Mouse (Mus musculus) liver, adult (tissue): Measurements from ENCODE around the gene Trim25.

Experiments used
- GATA4 ChIP-seq: IDR thresholded peaks from 2 replicates; pipeline ENCODE4 v1.6.1; 2014; ENCODE audit warnings: mild to moderate bottlenecking, low read length; ENCODE audit not compliant: insufficient replicate concordance

Gene Trim25

DNA sequence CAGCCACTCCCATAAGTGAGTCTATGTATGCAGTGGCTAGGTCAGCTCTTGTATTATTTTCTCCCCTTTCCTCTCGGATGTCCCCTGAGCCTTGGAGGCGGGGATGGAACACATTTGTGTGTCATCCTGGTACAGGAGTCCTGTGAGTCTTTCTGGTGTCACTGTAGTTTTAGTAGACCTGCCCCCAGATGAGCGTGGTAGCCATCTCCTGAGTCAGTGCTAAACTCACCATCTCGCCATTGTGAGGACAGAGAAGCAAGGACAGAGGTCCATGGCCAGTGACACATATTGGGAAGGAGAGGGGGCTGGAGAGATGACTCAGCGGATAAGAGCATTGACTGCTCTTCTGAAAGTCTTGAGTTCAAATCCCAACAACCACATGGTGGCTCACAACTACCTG lies 22.0 kb upstream of the Trim25 start:
- TF ChIP-seq GATA4: no peak

DNA sequence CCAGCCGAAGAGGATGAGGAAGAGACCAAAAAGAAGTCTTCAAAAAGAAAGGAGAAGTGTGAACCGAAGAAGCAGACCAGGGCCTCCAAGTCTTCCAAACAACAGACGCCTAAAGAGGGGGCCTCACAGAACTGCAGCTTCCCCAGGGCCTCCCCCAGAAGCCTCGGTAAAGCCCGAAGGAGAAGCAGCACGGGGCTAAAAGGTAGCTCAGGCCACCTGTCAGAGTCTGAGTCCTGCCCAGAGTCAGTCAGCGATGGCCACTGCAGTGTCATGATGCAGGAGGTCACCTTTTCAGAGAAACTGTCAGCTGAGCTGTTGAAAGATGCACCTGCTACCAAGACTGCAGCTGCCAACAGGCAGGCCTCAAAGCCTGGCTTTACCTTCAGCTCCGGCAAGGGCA lies 17.8 kb upstream of the Trim25 start:
- TF ChIP-seq GATA4: no peak

DNA sequence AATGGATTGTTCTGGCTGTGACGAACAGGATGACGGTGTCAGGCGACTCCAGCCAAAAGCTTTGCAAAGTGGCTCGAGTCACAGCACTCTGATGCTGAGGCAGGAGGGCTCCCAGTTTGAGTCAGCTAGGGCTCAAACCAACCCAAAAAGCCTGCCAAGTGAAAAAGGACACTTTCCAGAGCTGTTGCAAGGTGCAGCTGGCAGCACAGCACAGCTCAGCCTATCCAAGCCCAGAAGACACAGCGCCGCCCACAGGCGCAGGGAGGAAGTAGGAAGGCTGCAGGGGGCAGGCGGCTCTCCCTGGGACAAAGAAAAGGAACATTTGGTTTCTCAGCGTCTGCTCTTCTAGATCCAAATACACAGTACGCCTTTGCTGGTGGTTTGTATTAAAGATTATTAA lies 12.6 kb upstream of the Trim25 start:
- no peak for TF ChIP-seq GATA4

DNA sequence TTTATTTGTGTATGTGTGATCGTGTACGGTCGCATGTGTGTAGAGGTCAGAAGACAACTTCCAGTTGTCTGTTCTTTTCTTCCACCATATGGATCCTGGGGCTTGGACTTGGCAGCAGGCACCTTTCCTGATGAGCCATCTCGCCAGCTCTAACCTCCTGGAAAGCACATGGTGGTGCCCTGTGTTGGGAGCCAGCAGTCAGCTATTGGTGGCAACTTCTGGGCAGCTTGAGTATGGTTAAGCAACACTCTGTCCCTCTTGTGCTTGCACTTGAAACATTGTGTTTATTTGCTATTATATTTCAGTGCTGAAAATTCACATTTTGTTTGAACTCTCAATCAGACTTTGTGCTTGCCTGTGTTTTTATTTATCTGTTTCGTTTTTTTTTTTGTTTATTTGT lies 10.2 kb upstream of the Trim25 start:
- TF ChIP-seq GATA4: no peak

DNA sequence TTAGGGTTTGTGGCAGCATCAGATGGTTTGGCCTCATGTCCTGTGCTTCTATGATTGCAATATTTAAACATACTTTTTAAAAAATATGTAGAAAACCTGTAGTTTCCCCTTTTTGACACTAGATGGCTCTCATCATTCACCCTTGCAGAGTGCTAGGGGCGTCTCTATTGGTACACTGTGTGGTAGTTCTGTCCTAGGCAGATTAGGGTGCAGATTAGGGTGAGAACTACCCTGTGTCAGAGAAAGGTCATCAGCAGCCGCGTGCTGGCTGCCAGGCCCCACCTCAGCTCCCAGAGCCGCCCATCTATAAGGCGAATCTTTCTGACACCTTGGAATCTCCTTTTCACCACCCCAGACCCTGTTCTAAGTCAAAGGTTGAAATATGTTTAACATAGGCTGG lies 9.6 kb upstream of the Trim25 start:
- no peak for TF ChIP-seq GATA4

DNA sequence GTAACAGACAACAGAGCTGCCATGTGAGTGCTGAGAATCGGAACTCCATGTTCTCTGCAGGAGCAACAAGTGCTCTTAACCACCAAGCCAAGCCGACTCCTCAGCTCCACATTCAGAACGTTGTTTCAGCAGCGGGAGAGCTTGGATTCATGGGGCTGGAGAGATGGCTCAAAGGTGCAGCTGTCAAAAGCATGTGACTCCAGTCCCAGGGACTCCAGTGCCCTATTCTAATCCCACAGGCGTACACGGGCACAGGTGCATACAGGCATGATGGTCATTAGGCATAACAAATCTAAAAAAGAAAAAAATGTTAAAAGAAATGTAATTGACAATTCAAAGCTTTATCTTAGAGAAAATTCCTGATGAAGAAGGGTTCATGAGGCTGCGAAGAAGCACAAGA lies 6.0 kb upstream of the Trim25 start:
- no peak for TF ChIP-seq GATA4

DNA sequence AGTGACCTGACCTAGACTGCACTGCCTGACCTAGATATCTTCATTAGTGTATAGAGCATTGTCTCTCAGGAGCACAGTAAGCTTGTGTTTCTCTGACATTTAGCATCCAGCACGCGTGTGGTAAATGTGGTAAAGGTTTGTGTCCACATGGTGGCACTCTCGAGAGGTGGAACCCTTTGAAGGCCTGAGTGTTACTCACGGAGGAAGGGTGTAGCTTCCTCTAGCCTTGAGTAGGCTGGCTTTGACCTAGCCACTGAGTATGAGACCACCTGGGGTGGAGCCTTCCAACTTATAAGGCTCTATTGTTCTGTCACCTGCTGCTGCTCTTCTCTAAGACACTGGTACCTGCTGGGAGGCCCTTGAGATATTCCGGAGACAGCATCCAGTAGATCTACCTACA lies 5.6 kb upstream of the Trim25 start:
- no peak for TF ChIP-seq GATA4

DNA sequence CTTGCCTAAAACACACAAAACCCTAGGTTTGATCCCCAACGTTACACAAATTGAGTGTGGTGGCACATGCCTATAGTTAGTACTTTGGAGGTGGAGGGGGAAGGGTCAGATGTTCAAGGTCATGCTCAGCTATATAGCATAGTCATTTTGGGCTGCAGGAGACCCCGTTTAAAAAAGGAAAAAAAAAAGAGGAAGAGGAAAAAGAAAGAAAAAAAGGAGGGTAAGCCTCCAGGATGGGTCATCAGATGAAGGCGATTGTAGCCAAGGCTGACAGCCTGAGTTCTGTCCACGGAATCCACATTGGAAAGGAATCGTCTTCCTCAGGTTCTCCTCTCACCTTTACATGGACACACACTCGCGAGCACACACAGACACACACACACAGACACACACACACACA lies 4.7 kb upstream of the Trim25 start:
- no peak for TF ChIP-seq GATA4

DNA sequence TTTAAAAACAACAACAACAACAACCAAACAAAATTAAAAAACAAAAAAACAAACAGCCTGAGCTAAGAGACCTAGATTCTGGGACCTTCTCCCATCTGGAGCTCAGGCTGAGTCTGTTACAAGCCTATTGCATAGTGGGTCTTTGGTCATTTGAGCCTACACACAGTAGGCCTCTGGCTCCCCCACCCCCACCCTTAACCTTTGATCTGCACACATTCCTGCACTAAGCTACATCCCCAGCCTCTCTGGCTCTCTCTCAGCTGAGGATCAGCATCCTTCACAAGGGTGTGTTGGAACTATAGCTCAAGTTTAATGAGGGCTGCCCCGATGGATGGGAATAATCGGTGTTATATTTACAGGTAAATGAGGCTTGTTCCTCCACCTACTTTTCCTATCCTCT lies 3.6 kb upstream of the Trim25 start:
- TF ChIP-seq GATA4: no peak

DNA sequence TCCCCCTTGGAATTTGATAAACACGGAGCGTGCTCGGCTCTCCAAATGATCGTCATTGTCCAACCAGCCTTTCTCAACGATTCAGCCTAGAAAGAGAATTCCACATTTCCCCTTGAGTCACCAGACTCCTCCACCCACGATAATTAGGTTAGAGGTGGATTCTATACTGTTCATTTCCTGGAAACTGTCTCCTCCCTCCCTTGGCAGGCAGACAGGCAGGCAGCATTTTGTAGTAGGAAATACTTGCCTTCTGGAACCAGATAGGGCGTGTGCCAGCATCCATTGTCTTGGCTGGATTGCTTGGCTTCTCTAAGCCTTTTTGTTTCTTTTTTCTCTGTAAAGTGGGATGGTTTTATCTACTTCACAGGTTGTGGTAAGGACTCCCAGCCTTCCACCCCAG lies 2.7 kb upstream of the Trim25 start:
- TF ChIP-seq GATA4: peak; percentile 68; the same call in 1 of the 2 replicates

DNA sequence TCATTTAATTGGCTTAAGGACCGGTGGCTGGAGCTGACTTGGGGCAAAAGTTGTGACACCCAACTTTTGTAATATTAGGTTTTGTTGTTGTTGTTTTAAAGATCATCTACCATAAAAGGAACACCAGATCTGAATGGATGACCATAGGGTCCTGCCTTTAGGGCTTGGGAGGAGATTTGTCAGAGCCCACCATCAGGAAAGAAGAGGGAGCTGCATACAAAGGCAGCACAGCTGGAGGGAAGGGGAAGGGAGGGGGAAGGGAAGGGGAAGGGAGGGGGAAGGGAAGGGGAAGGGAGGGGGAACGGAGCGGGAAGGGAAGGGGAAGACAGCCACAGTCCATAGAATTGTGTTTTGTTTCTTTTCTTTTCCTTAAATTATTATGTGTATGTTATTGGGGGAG lies 770 bp upstream of the Trim25 start:
- TF ChIP-seq GATA4: no peak

DNA sequence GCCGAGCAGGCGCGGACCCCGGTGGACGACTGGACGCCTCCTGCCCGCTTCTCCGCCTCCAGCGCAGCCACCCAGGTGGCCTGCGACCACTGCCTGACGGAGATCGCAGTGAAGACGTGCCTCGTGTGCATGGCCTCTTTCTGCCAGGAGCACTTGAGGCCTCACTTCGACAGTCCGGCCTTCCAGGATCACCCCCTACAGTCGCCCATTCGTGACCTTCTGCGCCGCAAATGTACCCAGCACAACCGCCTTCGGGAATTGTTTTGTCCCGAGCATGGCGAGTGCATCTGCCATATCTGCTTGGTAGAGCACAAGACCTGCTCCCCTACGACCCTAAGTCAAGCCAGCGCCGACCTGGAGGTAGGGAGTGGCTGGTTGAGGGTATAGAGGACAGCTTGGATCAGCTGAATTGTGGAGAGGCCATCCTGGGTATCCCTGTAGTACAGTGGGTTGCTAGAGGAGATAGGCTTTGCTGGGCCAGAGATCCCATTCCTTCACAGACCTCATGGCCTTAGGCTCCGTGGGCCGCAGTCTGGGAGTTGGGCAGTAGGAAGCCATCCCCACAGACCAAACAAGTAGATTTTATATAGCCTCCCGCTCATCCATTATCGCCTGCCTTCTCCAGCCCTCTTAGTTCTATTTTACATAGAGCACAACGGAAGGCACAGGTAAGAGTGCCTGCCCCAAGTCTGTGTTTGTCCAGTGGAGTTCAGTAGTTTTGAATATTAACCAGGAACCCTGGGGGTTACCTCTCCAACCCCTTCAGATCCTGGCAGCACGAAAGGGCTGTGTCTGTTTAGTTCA lies 749 bp downstream of the Trim25 start:
- TF ChIP-seq GATA4: no peak

DNA sequence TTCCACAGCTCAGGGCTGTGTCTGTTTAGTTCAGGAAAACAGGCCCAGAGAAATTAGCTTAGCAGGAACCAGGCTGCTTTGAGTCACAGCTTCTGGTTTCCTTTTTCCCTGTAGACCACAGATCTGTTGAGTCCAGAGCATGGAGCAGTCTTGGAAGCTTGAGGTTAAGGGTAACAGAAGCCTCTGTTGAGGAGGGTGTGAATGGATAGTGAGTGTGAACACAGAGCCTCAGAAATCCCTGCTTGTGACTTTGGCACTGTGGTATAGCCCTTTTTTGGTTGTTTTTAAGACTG lies 1.3 kb downstream of the Trim25 start:
- no peak for TF ChIP-seq GATA4

DNA sequence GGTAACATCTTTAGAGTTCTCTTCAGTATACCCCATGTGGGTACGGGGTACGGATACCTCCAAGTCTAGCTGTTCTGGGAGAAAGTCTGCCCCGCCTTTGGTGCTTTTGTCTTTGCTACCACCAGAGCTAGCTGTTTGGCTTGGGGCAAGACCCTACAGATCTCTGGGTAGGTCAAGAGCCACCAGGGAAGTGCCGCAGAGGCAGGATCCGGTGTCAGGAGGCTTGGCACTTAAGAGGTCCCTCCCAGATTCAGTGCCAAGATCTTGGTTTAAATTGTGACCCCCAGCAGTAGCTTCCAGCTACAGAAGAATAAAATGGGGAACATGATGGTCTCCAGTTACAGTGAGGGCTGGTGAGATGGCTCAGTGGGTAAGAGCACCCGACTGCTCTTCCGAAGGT lies 2.4 kb downstream of the Trim25 start:
- TF ChIP-seq GATA4: no peak

DNA sequence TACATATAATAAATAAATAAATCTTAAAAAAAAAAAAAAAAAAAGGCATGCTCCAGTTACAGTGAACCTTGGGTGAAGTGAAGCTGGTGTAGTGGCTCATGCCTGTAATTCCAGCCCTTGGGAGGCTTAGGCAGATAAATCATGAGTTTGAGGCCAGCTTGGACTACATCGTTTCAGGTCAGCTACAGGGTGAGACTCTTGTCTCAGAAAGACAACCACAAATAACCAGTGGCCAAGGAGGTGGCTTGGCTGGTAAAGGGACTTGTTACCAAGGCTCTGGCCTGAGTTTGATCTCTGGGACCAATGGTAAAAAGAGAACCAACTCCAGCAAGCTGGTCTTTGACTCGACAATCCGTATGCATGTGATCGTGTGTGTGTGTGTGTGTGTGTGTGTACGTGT lies 2.9 kb downstream of the Trim25 start:
- TF ChIP-seq GATA4: no peak

DNA sequence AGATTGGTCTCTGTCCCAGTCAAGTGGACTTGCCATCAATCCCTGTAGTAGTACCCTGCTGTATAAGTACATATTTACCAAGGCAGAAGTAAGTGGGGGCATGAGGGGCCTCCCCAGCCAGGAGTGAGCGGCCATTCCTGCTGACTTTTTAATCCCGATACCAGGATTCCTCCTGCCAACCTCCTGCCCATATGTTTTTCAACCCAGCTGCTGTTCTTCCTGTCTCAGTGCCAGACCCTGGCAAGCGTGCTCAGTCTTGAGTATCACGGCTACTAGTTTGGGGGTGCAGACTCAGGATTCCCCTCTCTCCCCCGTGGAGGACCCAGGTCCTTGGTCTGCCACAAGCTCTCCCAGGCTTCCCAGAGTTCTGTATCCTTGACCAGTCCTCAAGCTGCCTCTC lies 3.4 kb downstream of the Trim25 start:
- no peak for TF ChIP-seq GATA4

DNA sequence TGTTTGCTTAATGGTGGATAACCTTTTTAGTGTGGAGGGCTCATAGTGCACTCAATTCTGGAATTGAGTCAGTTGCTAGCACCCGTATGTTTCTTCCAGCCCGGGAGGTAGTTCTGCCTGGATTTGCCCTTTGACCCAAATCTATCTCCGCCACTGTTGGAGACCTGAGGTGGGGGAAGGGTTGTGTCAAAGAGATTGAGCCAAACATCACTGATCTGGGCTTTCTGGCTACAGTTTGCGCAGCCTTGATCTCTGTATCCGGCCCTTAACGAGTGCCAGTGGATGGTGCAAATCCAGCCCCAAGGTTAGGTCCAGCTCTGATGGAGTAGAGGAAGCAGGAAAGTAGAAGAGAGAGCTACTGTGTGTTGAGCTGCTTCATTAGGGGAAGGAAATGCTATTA lies 3.9 kb downstream of the Trim25 start:
- TF ChIP-seq GATA4: peak; percentile 49; the same call in 1 of the 2 replicates
